Mouse (Mus musculus) heart, postnatal 36 days (tissue): ENCODE results near the gene Ghrhr. TPM values are rescaled to one million over a fixed set of nuclear protein-coding genes. Genes with fewer than 3 reads are reported as not detected.

ENCODE experiments used
- DNase-seq, 2 experiments: peaks; one replicate each; pipeline ENCODE4 v3.0.0; 2021 to 2022
- intact Hi-C: fragments of 180-260 bp; cut with DNase I; formaldehyde crosslinking; loops from one replicate; pipeline ENCODE4 v1.15.1; 2025
- total RNA-seq, 2 experiments: library from RNA; stranded (reverse); gene quantifications; 2 replicates each; pipeline ENCODE4 v1.2.3; 2021

Gene Ghrhr
- total RNA-seq, 2 experiments from 2014 or later: not detected

DNA sequence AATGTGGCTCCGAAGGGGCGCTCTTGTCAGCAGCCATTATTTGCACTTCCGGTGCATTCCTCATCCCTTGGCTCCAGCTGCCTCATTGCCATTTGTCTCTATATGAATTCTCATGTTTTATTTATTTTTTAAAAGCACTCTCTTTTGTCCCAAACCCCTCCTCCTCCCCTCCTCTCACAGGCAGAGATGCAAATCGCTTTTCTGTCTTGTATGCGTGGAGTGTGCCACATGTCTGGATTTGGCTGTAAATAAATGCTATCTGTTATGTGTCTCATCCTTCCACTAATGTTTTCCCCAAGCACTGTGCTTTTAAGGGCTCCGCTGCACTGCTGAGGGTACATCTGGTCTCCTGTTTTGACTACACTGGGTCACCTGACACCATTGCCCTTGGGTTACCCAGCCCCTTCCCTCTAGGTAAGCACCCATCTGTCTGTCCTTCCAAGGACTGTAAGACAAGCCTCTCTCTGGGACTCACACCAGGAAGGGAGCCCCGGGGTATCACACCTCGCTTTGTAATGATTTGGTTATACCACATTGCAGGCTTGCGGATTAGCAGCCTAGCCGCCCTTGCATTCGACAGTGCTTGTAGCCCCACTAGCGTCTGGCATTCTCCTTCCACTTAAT, 12.6 kb downstream of the Ghrhr start:
- intact Hi-C loops: no loop called here
- DNase-seq: no peak

DNA sequence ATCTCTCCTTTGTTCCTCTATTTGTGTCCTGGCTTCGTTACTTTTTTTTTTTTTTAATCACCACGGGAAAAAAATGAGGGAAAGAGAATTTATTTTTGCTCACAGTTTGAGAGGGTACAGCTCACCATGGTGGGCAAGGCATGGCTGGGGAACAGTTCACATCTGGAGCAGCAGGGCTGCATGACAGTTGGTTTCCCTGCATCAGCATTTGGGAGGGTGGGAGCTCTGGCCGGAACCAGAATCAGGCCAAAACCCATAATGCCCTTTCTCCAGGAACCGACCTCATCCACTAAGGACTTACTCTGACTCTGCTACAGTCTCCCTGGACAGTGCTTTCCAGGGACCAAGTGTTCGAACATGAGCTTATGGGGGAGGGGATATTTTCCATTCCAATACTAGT, 13.2 kb downstream of the Ghrhr start:
- intact Hi-C loops: no loop called here
- no peak for DNase-seq

DNA sequence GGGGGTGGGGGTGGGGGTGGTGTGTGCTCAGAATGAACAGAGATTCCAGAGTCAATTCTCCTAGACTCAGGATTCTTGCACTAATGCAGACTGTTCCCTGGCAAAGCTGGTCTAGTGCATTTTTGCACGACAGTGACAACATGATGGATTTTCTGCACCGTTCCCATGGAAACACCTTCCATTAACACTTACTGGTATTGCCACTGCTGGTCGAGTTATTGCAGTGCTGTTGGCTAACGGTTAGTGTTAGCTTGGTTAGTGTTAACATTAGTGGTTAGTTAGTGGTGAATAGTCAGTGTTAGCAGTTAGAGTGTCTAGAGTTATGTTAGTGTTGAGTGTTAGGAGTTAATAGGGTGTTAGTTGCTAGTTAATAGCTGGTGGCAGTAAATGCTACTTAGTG, 15.7 kb downstream of the Ghrhr start:
- intact Hi-C loops: loop anchor here (1.0 to 5.0 kb wide), 4 partner anchors 69 to 560 kb away; no protein-coding TSS in a partner anchor
- DNase-seq: no peak

DNA sequence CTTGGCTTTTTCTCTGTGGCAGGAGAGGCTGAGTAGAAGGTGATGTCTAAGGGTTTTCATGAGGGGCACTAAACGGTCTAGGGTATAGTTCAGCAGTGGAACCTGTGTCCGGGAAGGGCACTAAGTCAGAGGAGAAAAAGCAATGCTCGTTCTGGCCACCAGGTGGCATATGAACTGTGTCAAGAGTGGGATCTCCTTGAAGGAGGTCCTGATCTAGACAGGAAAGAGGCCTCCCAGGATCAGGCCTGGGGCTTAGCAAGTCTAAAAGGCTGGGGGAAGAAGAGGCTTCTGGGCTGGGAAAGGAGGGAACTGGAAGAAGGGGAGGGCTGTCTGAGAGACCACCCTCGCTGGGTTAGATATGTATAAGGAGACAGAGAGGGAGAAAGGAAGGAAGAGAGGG, 16.4 kb downstream of the Ghrhr start:
- intact Hi-C loops: loop anchor here (1.0 to 5.0 kb wide), 4 partner anchors 68 to 560 kb away; no protein-coding TSS in a partner anchor
- DNase-seq: peak; percentile 80 to 87

DNA sequence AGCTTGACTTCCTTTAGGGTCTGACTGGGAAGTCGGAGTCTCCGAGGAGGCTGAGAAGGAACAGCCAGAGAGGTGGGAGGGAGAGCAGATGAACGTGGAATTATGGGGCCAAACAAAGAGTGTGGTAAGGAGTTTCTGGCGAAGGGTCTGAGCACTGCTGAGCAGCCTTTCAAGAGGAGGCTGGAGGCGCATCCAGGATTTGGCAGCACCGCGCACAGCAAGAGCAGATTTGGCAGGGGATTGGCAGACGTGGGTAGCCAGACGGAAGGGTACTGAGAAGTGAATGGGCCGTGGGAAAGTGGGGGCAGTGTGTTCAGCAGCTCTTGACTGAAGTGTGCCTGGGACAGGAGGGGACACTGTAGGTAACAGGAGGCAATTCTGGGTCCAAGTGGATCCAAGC, 18.8 kb downstream of the Ghrhr start:
- no peak for DNase-seq

DNA sequence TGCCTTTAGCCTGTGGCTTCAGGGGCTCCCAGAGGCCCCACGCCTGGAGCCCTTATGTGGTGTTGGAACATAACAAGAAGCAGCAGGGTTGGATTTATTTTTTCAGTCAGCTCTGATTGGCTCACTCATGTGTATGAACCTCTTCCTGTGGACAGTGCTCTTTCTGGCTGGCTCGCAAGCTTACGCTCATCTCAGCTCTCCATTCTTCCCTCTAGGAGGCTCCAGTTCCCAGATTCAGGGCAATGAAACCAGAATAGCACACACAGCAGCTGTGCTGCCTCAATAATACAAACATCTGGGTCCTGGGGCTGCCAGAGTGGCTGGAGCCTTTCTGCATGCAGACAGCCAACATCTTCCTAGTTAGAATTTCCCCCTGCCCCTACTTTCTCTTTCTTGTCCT, 20.1 kb downstream of the Ghrhr start:
- peak in 1 of 2 experiments; percentile 36 for DNase-seq

More for the DNA sequence above, 18.8 kb downstream of the Ghrhr start:
- intact Hi-C loops: loop anchor here (5.0 kb wide), 2 partner anchors 57 to 557 kb away; partner anchors contain the start of gene Adcyap1r1

DNA sequence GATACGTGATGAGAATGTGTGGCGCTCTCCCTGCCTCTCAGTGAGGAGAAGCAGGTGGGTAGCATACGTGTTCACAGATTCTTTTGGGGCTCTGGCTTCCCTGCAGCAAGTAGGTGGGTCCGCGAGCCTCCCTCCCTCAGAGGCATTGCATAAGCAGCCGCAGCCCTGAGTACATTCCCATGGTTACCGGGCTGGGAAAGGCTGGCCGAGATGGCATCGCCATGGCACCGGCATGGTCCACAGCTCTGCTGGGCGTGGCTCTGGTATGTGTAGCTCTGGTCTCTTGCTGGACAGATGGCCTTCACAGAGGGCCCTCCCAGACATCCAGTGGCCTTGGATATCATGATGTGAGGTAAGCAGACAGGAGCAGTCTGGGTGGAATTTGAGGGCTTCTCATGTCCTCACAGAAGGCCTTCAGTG, 20.5 kb downstream of the Ghrhr start:
- intact Hi-C loops: loop anchor here (5.0 kb wide), 1 partner anchor 56 kb away; the partner anchor contains the start of gene Adcyap1r1
- DNase-seq: peak; percentile 35 to 70

More for the DNA sequence above, 20.1 kb downstream of the Ghrhr start:
- intact Hi-C loops: loop anchor here (5.0 kb wide), 1 partner anchor 56 kb away; the partner anchor contains the start of gene Adcyap1r1

DNA sequence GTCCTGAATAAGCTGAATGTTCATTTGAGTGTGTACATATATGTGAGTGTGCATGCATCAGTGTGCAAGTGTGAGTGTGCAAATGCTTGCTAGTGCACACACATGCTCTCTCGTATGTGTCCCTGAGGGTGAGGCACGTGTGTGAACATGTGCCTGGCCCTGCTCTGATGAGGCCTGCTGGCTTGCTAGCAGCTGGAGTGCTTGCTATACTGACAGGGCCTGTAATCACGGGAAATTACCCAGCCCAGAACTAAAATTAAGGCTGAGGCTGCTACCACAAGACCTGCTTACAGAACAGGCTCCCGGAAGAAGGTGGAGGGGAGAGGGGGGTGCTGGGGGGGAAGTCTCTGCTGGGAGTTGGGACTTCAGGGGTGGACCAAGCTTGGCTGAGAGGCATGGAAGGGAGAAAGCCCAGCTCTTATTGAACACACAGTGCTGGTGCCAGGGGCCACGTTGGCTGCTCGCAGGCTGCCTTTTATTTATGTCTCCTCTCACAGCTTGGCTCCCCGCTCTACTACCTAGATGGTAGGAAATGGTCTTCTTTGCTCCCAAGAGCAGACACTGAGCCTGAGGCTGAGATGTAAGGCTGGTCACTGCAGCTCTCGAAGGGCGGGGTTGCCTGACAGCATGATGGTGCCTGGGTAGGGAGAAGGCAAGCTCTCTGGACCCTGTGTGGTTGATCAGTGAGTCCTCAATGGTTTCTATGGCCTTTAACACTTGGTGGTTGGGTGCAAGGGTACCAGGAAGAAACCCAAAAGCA, 23.0 kb downstream of the Ghrhr start:
- intact Hi-C loops: loop anchor here (5.0 kb wide), 1 partner anchor 53 kb away; the partner anchor contains the start of gene Adcyap1r1
- no peak for DNase-seq

DNA sequence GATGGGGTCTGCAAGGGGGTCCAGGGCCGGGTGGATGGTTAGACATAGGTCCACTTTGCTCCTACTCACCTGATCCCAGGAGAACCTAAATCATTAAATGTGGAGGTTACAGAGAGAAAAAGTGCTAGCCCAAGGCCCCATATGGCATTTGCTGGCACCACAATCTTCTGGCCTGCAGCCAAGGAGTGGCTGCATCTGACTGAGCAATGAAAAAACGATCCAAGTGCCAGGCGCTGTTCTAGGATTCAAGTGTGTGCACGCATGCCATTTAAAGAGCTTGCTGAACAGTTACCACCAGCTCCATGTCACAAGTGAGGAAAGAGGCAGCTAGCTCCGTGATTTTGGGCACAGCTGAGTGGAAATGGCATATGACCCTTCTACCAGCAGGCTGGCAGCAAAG, 23.8 kb downstream of the Ghrhr start:
- DNase-seq: peak in 1 of 2 experiments; percentile 35
- intact Hi-C loops: loop anchor here (5.0 kb wide), 1 partner anchor 52 kb away; the partner anchor contains the start of gene Adcyap1r1

DNA sequence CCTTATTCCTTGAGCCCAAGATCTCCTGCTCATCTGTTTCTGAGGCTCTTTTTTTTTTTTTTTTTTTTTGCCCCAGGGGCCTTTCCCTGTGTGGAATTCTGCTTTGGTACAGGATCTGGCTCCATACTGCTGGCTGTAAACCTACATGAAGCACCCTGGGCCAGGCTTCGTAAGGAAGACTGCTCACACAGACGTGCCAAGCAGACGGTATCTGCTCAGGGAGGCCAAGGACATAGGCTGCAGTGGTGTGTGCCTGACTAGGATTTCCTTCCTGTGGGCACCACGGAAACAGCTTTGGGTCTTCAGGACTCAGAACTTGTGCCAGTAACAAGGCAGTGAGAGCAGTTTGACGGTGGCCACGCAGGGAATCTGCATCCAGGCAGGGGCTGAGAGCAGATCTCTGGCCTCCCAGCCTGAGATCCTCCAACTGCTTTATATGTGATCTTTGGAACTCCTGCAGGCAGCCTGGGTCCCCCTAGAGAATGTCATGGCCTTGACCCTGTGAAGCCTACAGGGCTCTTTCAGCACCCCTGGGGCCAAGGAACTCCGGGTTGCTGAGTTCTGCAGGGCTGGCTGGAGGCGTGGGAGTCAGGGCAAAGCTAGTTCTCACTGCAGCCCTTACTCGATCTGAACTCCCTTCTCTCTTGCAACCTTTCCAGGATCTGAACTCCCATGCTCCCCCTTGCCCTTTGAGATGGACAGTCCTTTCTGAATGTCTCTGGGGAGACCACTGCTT, 26.1 kb downstream of the Ghrhr start:
- no peak for DNase-seq
- intact Hi-C loops: no loop called here

DNA sequence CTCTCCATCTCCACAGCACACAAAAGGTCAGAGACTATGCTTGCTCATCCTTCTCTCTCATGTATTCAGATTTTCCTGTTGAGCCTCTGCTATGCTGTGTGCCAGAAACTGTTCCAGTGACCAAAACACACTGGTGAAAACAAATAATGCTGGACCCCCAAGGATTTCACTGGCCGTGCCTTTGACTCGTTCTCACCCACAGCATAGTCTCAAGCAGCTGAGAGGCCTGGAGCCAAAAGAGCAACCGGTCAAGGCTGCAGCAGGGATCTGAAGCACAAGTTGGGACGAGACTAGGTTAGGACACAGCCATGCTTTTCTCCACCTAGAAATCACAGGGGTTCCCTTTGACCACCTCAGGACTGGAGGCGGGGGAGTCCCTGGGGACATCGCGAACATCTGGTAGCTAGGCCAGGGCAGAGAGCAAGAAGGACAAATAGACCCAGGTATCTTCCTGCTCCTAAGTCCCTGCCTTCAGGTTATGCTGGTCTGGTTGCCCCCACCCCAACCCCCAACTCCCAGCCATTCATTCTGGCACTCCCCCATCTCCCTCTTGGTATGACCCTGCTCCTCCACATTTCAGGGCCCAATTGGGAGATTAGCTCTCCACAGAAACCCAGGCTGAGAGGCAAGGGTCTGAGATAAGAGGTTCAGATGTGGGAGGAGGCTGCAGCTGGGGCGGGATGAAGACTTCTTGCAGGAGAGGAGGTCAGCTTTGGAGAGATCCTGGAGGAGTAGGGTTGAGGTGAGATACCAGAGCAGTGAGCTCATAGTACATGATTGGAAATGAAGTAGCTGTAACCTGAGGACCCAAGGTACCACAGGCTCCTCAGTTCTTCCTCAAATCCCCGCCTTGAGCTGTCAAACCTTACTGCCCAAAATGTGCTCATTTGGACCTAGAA, 27.6 kb downstream of the Ghrhr start:
- no peak for DNase-seq
- intact Hi-C loops: no loop called here

DNA sequence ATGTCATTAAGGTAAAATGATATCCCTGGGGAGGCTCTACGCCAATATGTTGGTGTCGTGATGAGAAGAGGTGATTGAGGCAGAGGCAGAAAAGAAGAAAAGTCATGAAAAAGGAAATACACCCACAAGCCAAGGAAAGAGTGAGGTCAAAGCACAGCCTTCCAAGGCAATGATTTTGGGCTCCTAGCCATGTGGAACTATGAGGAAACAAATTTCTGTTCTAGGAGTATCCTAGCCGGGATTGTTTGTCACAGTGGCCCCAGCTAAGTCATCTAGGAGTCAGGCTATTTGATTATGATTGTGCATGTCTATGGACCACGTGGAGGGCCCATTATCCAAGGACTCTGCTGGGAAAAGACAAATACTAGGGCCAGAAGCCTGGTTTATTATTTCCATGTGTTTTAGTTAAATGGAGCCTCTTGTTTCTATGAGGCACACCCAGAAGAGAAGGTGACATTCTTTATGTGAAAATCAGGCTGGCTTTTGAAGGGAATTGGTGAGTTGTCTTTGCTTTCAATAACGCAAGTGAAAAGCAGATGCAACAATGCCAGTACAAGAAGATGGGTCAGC, 28.4 kb downstream of the Ghrhr start:
- DNase-seq: no peak
- intact Hi-C loops: no loop called here

DNA sequence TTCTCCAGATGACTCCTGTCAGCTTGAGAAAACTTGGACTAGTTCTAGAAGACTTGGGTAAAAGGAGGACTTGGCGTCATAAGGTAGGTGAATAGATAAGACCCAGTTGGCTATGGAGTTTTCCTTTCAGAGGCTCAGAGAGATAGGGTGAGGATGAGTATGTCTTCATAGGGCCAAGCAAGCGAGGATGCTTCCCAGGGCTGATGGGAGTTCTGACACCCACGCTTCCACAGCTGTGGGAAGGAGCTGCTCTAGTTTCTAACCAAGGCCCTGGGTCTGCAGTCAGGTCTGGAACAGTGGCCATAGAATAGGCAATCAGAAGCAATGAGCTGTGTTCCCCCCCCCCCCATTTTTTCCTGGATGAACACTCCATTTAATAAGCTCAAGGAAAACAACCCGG, 31.2 kb downstream of the Ghrhr start:
- intact Hi-C loops: no loop called here
- DNase-seq: no peak

DNA sequence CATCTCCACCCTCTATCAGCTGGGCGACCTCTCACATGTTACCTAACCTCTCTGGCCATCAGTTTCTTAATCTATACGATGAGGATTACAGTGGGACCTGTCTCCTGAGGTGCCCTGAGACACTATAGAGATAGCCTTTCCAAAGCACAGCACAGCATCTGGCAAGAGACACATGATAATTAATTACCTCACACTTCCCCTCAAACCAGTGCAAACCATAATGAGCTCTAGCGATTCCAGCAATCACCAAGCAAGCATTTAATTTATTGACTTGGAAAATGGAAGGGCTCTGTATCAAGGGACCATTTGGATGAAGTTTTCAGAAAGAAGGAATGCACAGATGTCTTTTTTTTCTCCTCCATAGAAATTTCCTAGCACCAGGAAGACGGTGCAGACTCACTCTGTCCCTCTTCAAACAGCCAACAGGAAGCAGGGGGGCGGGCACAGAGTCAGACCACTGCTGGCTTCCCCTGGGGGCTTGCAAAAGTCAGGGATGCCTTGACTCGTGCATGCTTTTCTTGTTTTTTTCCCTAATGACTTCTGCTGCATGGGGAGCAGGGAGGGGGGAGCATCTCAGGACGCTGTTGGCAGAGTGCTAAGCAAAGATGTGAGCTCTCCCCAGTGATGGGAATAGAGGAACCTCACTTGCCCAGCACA, 34.2 kb downstream of the Ghrhr start:
- DNase-seq: no peak
- intact Hi-C loops: no loop called here

DNA sequence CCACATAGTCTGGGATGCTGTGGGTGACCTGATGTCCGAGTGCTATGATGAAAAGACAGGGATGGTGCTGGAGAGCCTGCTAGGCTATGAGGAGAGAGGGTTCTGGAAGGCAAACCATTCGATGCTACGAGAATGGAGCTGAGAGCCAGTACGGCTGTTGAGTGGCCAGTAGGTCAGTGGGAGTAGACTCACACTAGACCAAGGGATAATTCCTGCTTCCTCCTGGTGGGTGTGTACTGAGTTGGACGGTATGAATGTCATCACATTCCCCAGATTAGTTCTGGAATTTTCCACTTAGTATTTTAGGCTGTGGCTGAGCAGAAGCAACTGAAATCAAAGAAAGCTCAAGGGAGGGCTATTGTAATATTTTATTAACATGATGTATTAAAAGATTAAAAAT, 34.9 kb downstream of the Ghrhr start:
- intact Hi-C loops: no loop called here
- no peak for DNase-seq

DNA sequence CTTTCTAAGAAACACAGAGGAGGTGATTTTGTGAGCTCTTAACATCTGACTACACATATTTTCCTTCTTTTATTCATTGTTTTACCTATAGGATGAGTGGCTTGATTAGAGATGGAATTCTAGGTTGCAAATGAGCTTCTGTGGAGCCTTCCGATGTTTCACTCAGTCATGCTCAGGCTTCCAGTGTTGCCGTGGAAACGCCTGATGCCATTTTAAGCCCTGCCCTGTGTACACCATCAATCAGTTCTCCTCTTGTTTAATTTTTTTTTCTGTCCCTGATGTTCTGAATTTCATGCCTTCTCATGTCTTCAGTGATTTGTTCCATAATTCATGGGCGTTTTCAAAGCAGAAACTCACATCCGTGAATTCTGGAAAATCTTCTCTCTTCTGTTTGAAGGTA, 40.1 kb downstream of the Ghrhr start:
- DNase-seq: no peak
- intact Hi-C loops: no loop called here

DNA sequence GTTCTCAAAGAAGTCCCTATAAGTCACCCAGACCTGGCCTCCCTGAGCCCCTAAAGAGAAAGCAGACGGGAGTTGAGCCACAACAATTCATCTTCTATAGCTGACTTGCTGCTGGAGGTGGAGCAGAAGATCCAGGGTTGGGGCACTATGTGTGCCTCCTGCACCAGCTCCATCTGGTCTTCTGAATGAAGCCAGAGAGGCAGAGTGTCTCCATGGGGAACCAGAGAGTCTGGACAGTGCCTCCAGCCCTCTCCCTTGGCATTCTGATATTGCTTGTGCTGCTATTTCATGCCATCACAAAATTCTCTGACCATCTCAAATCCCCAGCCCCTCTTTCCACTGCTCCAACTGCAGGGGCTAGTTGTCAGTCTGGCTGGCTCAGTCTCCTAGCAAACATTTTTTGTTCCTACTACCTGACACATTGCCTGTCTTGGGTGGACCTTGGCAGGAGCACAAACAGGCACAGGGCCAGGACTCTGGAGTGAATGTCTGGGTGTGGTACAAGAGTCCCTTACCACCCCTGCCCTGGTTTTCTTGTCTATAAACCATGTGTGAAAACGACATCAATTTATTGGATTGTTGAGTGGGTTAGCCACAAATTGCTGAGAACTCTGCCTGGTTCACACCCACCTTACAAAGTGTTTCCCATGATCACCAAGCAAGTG, 42.8 kb downstream of the Ghrhr start:
- DNase-seq: no peak
- intact Hi-C loops: no loop called here

DNA sequence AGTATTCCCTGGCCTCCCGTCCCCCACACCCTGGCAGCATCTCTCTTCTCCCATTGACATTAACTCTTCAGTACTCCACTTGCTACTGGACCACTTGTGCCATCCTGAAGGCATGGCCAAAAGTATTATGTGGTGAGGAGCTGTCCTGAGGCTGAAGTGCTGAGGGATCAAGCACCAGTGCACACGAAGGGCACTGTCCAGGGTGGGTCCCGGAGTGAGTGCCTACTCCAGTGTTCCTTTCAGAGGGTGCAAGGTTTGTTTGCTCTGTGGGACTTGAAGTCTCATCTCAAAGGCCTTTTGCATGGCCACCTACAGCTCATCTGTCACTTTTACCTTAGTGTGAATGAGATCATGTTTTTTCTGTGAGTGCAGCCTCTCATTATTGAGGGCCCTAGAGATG, 44.3 kb downstream of the Ghrhr start:
- no peak for DNase-seq
- intact Hi-C loops: no loop called here
